Mouse (Mus musculus): ENCODE data around the gene Cyp1b1. TPM values are rescaled to one million over a fixed set of nuclear protein-coding genes. Genes with fewer than 3 reads are reported as not detected.

The Cyp1b1 gene
- polyA plus RNA-seq, 1 experiment from 2014 or later, result 1.6 TPM

- ATAC-seq (ENCODE audit: extremely low read depth, insufficient number of reproducible peaks, low FRiP score, low TSS enrichment), result no peak
- Histone ChIP-seq H3K36me3 (no peaks in the 10 kb centered on the region), H3K9ac (no peak overlapping the region), H3K4me3 (no peak overlapping the region), H3K4me2 (no peak overlapping the region), H3K9me3 (no peaks in the 10 kb centered on the region), H3K27ac (replicated peaks) (no peak overlapping the region), H3K4me1 (0 out of 2 replicates have a peak, but pooled peaks cover 7% of the 10 kb centered on the region), H3K27me3 (replicated peaks) (no peaks in the 10 kb centered on the region)
- WGBS, result 75% methylated on average over 4 of the region's 4 CpGs
Observed at GRCm38 (mm10) chr17:79695106-79695505, 19.8 kb downstream of the Cyp1b1 start.

GRCm38 (mm10) chr17:79670837-79671236, 44.0 kb downstream of the Cyp1b1 start:
- no peak overlapping the region for H3K27ac ChIP-seq (replicated peaks)
- H3K4me3 ChIP-seq, result no peak overlapping the region
- WGBS, result 37% methylated on average over 2 of the region's 2 CpGs
- no peak overlapping the region for H3K9ac ChIP-seq
- no peaks in the 10 kb centered on the region for H3K27me3 ChIP-seq (replicated peaks)
- no peak overlapping the region for H3K4me2 ChIP-seq
- peaks cover 16% of the 10 kb centered on the region; the same call in 1 of the 2 replicates for H3K36me3 ChIP-seq
- no peaks in the 10 kb centered on the region for H3K4me1 ChIP-seq
- H3K9me3 ChIP-seq, result no peaks in the 10 kb centered on the region
- no peak for ATAC-seq (ENCODE audit: extremely low read depth, insufficient number of reproducible peaks, low FRiP score, low TSS enrichment)

GRCm38 (mm10) chr17:79664106-79664417, 50.8 kb downstream of the Cyp1b1 start:
- H3K4me2 ChIP-seq, result no peak overlapping the region
- WGBS, result 92% methylated on average over 2 of the region's 2 CpGs
- H3K4me3 ChIP-seq, result no peak overlapping the region
- no peak overlapping the region for H3K27ac ChIP-seq (replicated peaks)
- no peak for ATAC-seq (ENCODE audit: extremely low read depth, insufficient number of reproducible peaks, low FRiP score, low TSS enrichment)
- H3K9ac ChIP-seq, result no peak overlapping the region
- no peaks in the 10 kb centered on the region for H3K9me3 ChIP-seq
- H3K36me3 ChIP-seq, result no peaks in the 10 kb centered on the region
- 0 out of 2 replicates have a peak, but pooled peaks cover 4% of the 10 kb centered on the region for H3K4me1 ChIP-seq
- H3K27me3 ChIP-seq (replicated peaks), result no peaks in the 10 kb centered on the region

- H3K27me3 ChIP-seq (replicated peaks), result no peaks in the 10 kb centered on the region
- WGBS, result 25% methylated on average over 3 of the region's 3 CpGs
- ATAC-seq (ENCODE audit: extremely low read depth, insufficient number of reproducible peaks, low FRiP score, low TSS enrichment), result no peak
- H3K9ac ChIP-seq, result no peak overlapping the region
- no peak overlapping the region for H3K4me3 ChIP-seq
- 0 out of 2 replicates have a peak, but pooled peaks cover 4% of the 10 kb centered on the region for H3K4me1 ChIP-seq
- no peaks in the 10 kb centered on the region for H3K9me3 ChIP-seq
- H3K36me3 ChIP-seq, result no peaks in the 10 kb centered on the region
- H3K4me2 ChIP-seq, result no peak overlapping the region
- H3K27ac ChIP-seq (replicated peaks), result no peak overlapping the region
Observed at GRCm38 (mm10) chr17:79663393-79664105, 51.3 kb downstream of the Cyp1b1 start.

- Histone ChIP-seq H3K9me3 (no peaks in the 10 kb centered on the region), H3K4me1 (peaks cover 13% of the 10 kb centered on the region), H3K27me3 (replicated peaks) (no peaks in the 10 kb centered on the region), H3K4me2 (no peak overlapping the region), H3K9ac (no peak overlapping the region), H3K4me3 (no peak overlapping the region), H3K36me3 (no peaks in the 10 kb centered on the region), H3K27ac (replicated peaks) (no peak overlapping the region)
- 78% methylated on average over 9 of the region's 9 CpGs for WGBS
- ATAC-seq (ENCODE audit: extremely low read depth, insufficient number of reproducible peaks, low FRiP score, low TSS enrichment), result no peak
Observed at GRCm38 (mm10) chr17:79661848-79662247, 53.0 kb downstream of the Cyp1b1 start.

GRCm38 (mm10) chr17:79661387-79661786, 53.5 kb downstream of the Cyp1b1 start:
- Histone ChIP-seq H3K27ac (replicated peaks) (no peak overlapping the region), H3K4me1 (peaks cover 18% of the 10 kb centered on the region), H3K9me3 (no peaks in the 10 kb centered on the region), H3K4me2 (no peak overlapping the region), H3K36me3 (no peaks in the 10 kb centered on the region), H3K9ac (no peak overlapping the region), H3K27me3 (replicated peaks) (no peaks in the 10 kb centered on the region), H3K4me3 (no peak overlapping the region)
- WGBS, result 39% methylated on average over 7 of the region's 7 CpGs
- ATAC-seq (ENCODE audit: extremely low read depth, insufficient number of reproducible peaks, low FRiP score, low TSS enrichment), result no peak

- Histone ChIP-seq H3K27ac (replicated peaks) (no peak overlapping the region), H3K36me3 (no peaks in the 10 kb centered on the region), H3K9ac (no peak overlapping the region), H3K27me3 (replicated peaks) (no peaks in the 10 kb centered on the region), H3K9me3 (no peaks in the 10 kb centered on the region), H3K4me3 (no peak overlapping the region), H3K4me1 (peaks cover 18% of the 10 kb centered on the region), H3K4me2 (no peak overlapping the region)
- ATAC-seq (ENCODE audit: extremely low read depth, insufficient number of reproducible peaks, low FRiP score, low TSS enrichment), result no peak
- WGBS, result 71% methylated on average over 8 of the region's 8 CpGs
Observed at GRCm38 (mm10) chr17:79658863-79659262, 56.0 kb downstream of the Cyp1b1 start.

DNA sequence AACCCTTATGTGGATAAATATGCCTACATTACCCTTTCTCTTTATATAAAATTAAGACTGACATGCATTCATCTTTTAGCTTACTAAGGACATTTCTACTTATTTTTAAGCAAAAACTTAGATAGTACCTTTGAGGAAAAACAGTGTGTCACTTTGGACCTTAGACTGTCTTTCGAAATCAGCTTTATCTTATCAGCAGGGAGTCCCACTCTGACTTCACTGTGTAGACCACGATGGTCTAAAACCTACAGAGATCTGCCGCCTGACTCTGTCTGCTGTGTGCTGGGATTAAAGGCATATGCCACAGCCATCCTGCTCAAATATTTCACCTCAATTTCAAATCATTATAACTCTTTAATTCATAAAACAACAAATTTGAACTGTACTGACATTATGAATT, 56.4 kb downstream of the Cyp1b1 start:
- Histone ChIP-seq H3K36me3 (peaks cover 2% of the 10 kb centered on the region; the same call in 1 of the 2 replicates), H3K27me3 (replicated peaks) (no peaks in the 10 kb centered on the region), H3K4me1 (peaks cover 15% of the 10 kb centered on the region), H3K9me3 (no peaks in the 10 kb centered on the region), H3K4me3 (no peak overlapping the region), H3K9ac (no peak overlapping the region), H3K27ac (replicated peaks) (no peak overlapping the region), H3K4me2 (no peak overlapping the region)
- ATAC-seq (ENCODE audit: extremely low read depth, insufficient number of reproducible peaks, low FRiP score, low TSS enrichment), result no peak
- 23% methylated on average over 3 of the region's 3 CpGs for WGBS

GRCm38 (mm10) chr17:79657785-79658184, 57.1 kb downstream of the Cyp1b1 start:
- H3K4me3 ChIP-seq, result no peak overlapping the region
- peaks cover 5% of the 10 kb centered on the region; the same call in 1 of the 2 replicates for H3K36me3 ChIP-seq
- H3K4me2 ChIP-seq, result no peak overlapping the region
- H3K9ac ChIP-seq, result no peak overlapping the region
- H3K27me3 ChIP-seq (replicated peaks), result no peaks in the 10 kb centered on the region
- peaks cover 14% of the 10 kb centered on the region for H3K4me1 ChIP-seq
- 30% methylated on average over 9 of the region's 9 CpGs for WGBS
- H3K27ac ChIP-seq (replicated peaks), result no peak overlapping the region
- no peak; the same call in 1 of the 2 replicates for ATAC-seq (ENCODE audit: extremely low read depth, insufficient number of reproducible peaks, low FRiP score, low TSS enrichment)
- no peaks in the 10 kb centered on the region for H3K9me3 ChIP-seq

DNA sequence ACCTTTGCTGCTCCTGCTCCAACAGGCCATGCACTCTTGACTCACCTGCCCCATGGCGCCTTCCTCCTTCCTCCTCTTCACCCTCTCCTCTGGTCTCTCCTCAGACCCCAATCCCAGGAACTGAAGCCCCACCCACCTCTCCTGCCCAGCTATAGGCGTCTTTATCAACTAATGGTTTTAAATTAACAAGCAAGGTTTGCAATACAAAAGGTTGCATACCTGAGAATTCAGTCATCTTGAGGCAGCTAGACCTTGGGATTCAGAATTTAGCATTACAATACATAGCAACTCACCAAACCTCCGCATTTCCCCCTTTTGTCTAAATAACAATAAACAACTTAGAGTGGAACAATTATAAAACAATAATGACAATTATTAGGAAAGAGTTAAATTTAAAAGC, 60.7 kb downstream of the Cyp1b1 start:
- H3K9ac ChIP-seq, result no peak overlapping the region
- H3K27me3 ChIP-seq (replicated peaks), result no peaks in the 10 kb centered on the region
- ATAC-seq (ENCODE audit: extremely low read depth, insufficient number of reproducible peaks, low FRiP score, low TSS enrichment), result no peak
- no peak overlapping the region for H3K27ac ChIP-seq (replicated peaks)
- no peaks in the 10 kb centered on the region for H3K9me3 ChIP-seq
- H3K36me3 ChIP-seq, result peaks cover 5% of the 10 kb centered on the region; the same call in 1 of the 2 replicates
- no peak overlapping the region for H3K4me3 ChIP-seq
- 76% methylated on average over 3 of the region's 3 CpGs for WGBS
- H3K4me2 ChIP-seq, result no peak overlapping the region
- H3K4me1 ChIP-seq, result peaks cover 14% of the 10 kb centered on the region

- ATAC-seq (ENCODE audit: extremely low read depth, insufficient number of reproducible peaks, low FRiP score, low TSS enrichment), result no peak
- no peaks in the 10 kb centered on the region for H3K27me3 ChIP-seq (replicated peaks)
- no peak overlapping the region for H3K9ac ChIP-seq
- H3K4me2 ChIP-seq, result no peak overlapping the region
- H3K9me3 ChIP-seq, result no peaks in the 10 kb centered on the region
- 85% methylated on average over 1 of the region's 1 CpGs for WGBS
- H3K4me1 ChIP-seq, result peaks cover 14% of the 10 kb centered on the region
- H3K27ac ChIP-seq (replicated peaks), result no peak overlapping the region
- no peak overlapping the region for H3K4me3 ChIP-seq
- H3K36me3 ChIP-seq, result peaks cover 5% of the 10 kb centered on the region; the same call in 1 of the 2 replicates
Observed at GRCm38 (mm10) chr17:79653171-79653570, 61.7 kb downstream of the Cyp1b1 start.

Measured in heart, embryonic 13.5 days (tissue).